Mouse (Mus musculus): ENCODE measurements around the gene Rpn1. TPM values are rescaled to one million over a fixed set of nuclear protein-coding genes. Genes with fewer than 3 reads are reported as not detected.

Gene Rpn1
- total RNA-seq, 2 experiments from 2014 or later: 123 to 205 TPM

GRCm38 (mm10) chr6:88064072-88064642, 20.1 kb upstream of the Rpn1 start:
- ATAC-seq (replicated peaks; ENCODE audit: low FRiP score, low TSS enrichment, poor library complexity, severe bottlenecking): no peak

GRCm38 (mm10) chr6:88065116-88065515, 19.2 kb upstream of the Rpn1 start:
- no peak for ATAC-seq (replicated peaks; ENCODE audit: low FRiP score, low TSS enrichment, poor library complexity, severe bottlenecking)

- no peak for ATAC-seq (replicated peaks; ENCODE audit: low FRiP score, low TSS enrichment, poor library complexity, severe bottlenecking)
Observed at GRCm38 (mm10) chr6:88065968-88066367, 18.3 kb upstream of the Rpn1 start.

- ATAC-seq (replicated peaks; ENCODE audit: low FRiP score, low TSS enrichment, poor library complexity, severe bottlenecking): no peak
Observed at GRCm38 (mm10) chr6:88067722-88068121, 16.6 kb upstream of the Rpn1 start.

- no peak for ATAC-seq (replicated peaks; ENCODE audit: low FRiP score, low TSS enrichment, poor library complexity, severe bottlenecking)
Observed at GRCm38 (mm10) chr6:88068739-88069138, 15.5 kb upstream of the Rpn1 start.

- no peak for ATAC-seq (replicated peaks; ENCODE audit: low FRiP score, low TSS enrichment, poor library complexity, severe bottlenecking)
Observed at GRCm38 (mm10) chr6:88070468-88070867, 13.8 kb upstream of the Rpn1 start.

- no peak for ATAC-seq (replicated peaks; ENCODE audit: low FRiP score, low TSS enrichment, poor library complexity, severe bottlenecking)
Observed at GRCm38 (mm10) chr6:88071216-88071615, 13.1 kb upstream of the Rpn1 start.

- ATAC-seq (replicated peaks; ENCODE audit: low FRiP score, low TSS enrichment, poor library complexity, severe bottlenecking): peak; percentile 94
Observed at GRCm38 (mm10) chr6:88074752-88075554, 9.3 kb upstream of the Rpn1 start.

- ATAC-seq (replicated peaks; ENCODE audit: low FRiP score, low TSS enrichment, poor library complexity, severe bottlenecking): peak; percentile 68
Observed at GRCm38 (mm10) chr6:88075960-88076517, 8.2 kb upstream of the Rpn1 start.

- ATAC-seq (replicated peaks; ENCODE audit: low FRiP score, low TSS enrichment, poor library complexity, severe bottlenecking): no peak
Observed at GRCm38 (mm10) chr6:88083095-88083494, 1.2 kb upstream of the Rpn1 start.

- ATAC-seq (replicated peaks; ENCODE audit: low FRiP score, low TSS enrichment, poor library complexity, severe bottlenecking): no peak
Observed at GRCm38 (mm10) chr6:88083672-88084071, 610 bp upstream of the Rpn1 start.

GRCm38 (mm10) chr6:88088971-88089370, 4.7 kb downstream of the Rpn1 start:
- no peak for ATAC-seq (replicated peaks; ENCODE audit: low FRiP score, low TSS enrichment, poor library complexity, severe bottlenecking)

- no peak for ATAC-seq (replicated peaks; ENCODE audit: low FRiP score, low TSS enrichment, poor library complexity, severe bottlenecking)
Observed at GRCm38 (mm10) chr6:88095377-88095776, 11.1 kb downstream of the Rpn1 start.

GRCm38 (mm10) chr6:88102096-88102495, 17.8 kb downstream of the Rpn1 start:
- no peak for ATAC-seq (replicated peaks; ENCODE audit: low FRiP score, low TSS enrichment, poor library complexity, severe bottlenecking)

- ATAC-seq (replicated peaks; ENCODE audit: low FRiP score, low TSS enrichment, poor library complexity, severe bottlenecking): peak; percentile 78
Observed at GRCm38 (mm10) chr6:88105783-88106611, 21.7 kb downstream of the Rpn1 start.

- ATAC-seq (replicated peaks; ENCODE audit: low FRiP score, low TSS enrichment, poor library complexity, severe bottlenecking): peak; percentile 60
Observed at GRCm38 (mm10) chr6:88106612-88107123, 22.4 kb downstream of the Rpn1 start.

GRCm38 (mm10) chr6:88107661-88108535, 23.6 kb downstream of the Rpn1 start:
- ATAC-seq (replicated peaks; ENCODE audit: low FRiP score, low TSS enrichment, poor library complexity, severe bottlenecking): no peak

- ATAC-seq (replicated peaks; ENCODE audit: low FRiP score, low TSS enrichment, poor library complexity, severe bottlenecking): peak; percentile 46; the same call in 1 of the 2 replicates
Observed at GRCm38 (mm10) chr6:88113139-88113538, 28.9 kb downstream of the Rpn1 start.

- ATAC-seq (replicated peaks; ENCODE audit: low FRiP score, low TSS enrichment, poor library complexity, severe bottlenecking): no peak
Observed at GRCm38 (mm10) chr6:88114414-88114813, 30.1 kb downstream of the Rpn1 start.

All from megakaryocyte-erythroid progenitor cell, adult 5-6 weeks (primary cell).